Mouse (Mus musculus) right cerebral cortex, postnatal 4 days (tissue): ENCODE measurements at regions not wholly inside any gene's neighbourhood (a gene's known extent, or its start where the extent isn't known, plus 50 kb on each side); places are given as distances from the start of the nearest gene placed in this dataset.

ENCODE experiments used
- DNase-seq: peaks from one replicate; pipeline ENCODE4 v3.0.0-alpha.2; 2022

- DNase-seq = no peak
Observed at GRCm38 (mm10) chr12:13815500-13815899, 336.4 kb downstream of the Fam84a start.

- DNase-seq = peak; percentile 17
Observed at GRCm38 (mm10) chr12:13810155-13810515, 341.7 kb downstream of the Fam84a start.

GRCm38 (mm10) chr12:13809291-13810154, 342.3 kb downstream of the Fam84a start:
- DNase-seq = no peak

GRCm38 (mm10) chr12:13779752-13780151, 372.1 kb downstream of the Fam84a start:
- no peak for DNase-seq

GRCm38 (mm10) chr12:13776687-13777086, 375.2 kb downstream of the Fam84a start:
- DNase-seq = no peak

- DNase-seq = no peak
Observed at GRCm38 (mm10) chr12:13769696-13770095, 382.2 kb downstream of the Fam84a start.

- peak; percentile 6 for DNase-seq
Observed at GRCm38 (mm10) chr12:13769156-13769555, 382.7 kb downstream of the Fam84a start.

GRCm38 (mm10) chr12:13766486-13766885, 385.4 kb downstream of the Fam84a start:
- DNase-seq = no peak

- no peak for DNase-seq
Observed at GRCm38 (mm10) chr12:13753878-13754277, 398.0 kb downstream of the Fam84a start.

- DNase-seq = no peak
Observed at GRCm38 (mm10) chr12:13744323-13744931, 407.4 kb downstream of the Fam84a start.

GRCm38 (mm10) chr12:13729901-13730637, 421.8 kb downstream of the Fam84a start:
- no peak for DNase-seq

- DNase-seq = no peak
Observed at GRCm38 (mm10) chr12:13728986-13729385, 422.9 kb downstream of the Fam84a start.

- no peak for DNase-seq
Observed at GRCm38 (mm10) chr12:13724511-13724910, 427.3 kb downstream of the Fam84a start.

GRCm38 (mm10) chr12:13709806-13710205, 440.9 kb downstream of the Nbas start:
- no peak for DNase-seq

- DNase-seq = no peak
Observed at GRCm38 (mm10) chr12:13707747-13708146, 438.8 kb downstream of the Nbas start.

GRCm38 (mm10) chr12:13706510-13706909, 437.6 kb downstream of the Nbas start:
- DNase-seq = no peak

- DNase-seq = no peak
Observed at GRCm38 (mm10) chr12:13703604-13704003, 434.7 kb downstream of the Nbas start.

- DNase-seq = no peak
Observed at GRCm38 (mm10) chr12:13699858-13700257, 430.9 kb downstream of the Nbas start.

GRCm38 (mm10) chr12:13698834-13699233, 429.9 kb downstream of the Nbas start:
- DNase-seq = no peak

- no peak for DNase-seq
Observed at GRCm38 (mm10) chr12:13691394-13692165, 422.6 kb downstream of the Nbas start.

GRCm38 (mm10) chr12:13677266-13677665, 408.3 kb downstream of the Nbas start:
- no peak for DNase-seq

- no peak for DNase-seq
Observed at GRCm38 (mm10) chr12:13669453-13669852, 400.5 kb downstream of the Nbas start.

GRCm38 (mm10) chr12:13668485-13669022, 399.6 kb downstream of the Nbas start:
- no peak for DNase-seq
